Mouse (Mus musculus) midbrain, embryonic 16.5 days (tissue): ENCODE data around the gene Nrip1. TPM values are rescaled to one million over a fixed set of nuclear protein-coding genes. Genes with fewer than 3 reads are reported as not detected.

Source experiments
- ATAC-seq: fragments of 200-750 bp; cut with Nextera tagmentation; 2 replicates; pipeline ENCODE4 v1.8.0; 2017; ENCODE audit warnings: moderate TSS enrichment
- H3K27ac ChIP-seq: fragments of 300-500 bp; sonication (generic); 2 replicates; pipeline ENCODE4 v1.5.1; 2014; ENCODE audit warnings: mild to moderate bottlenecking, low read length, mixed read lengths
- H3K27me3 ChIP-seq: fragments of 300-500 bp; sonication (generic); 2 replicates; pipeline ENCODE4 v1.6.1; 2014; ENCODE audit warnings: low read depth, low read length, mixed read lengths; ENCODE audit not compliant: control insufficient read depth, insufficient read depth
- H3K36me3 ChIP-seq: fragments of 300-500 bp; sonication (generic); 2 replicates; pipeline ENCODE4 v1.6.1; 2014; ENCODE audit warnings: mild to moderate bottlenecking, low read length, moderate library complexity, mixed read lengths; ENCODE audit not compliant: control insufficient read depth, insufficient read depth
- H3K4me1 ChIP-seq: fragments of 300-500 bp; sonication (generic); 2 replicates; pipeline ENCODE4 v1.6.1; 2014; ENCODE audit warnings: mild to moderate bottlenecking, low read length, mixed read lengths; ENCODE audit not compliant: control insufficient read depth, insufficient read depth
- H3K4me2 ChIP-seq: fragments of 300-500 bp; sonication (generic); 2 replicates; pipeline ENCODE4 v1.6.1; 2014; ENCODE audit warnings: mild to moderate bottlenecking, low read length, mixed read lengths
- H3K4me3 ChIP-seq: fragments of 300-500 bp; sonication (generic); 2 replicates; pipeline ENCODE4 v1.5.1; 2014; ENCODE audit warnings: low read depth, mild to moderate bottlenecking, low read length, moderate library complexity, mixed read lengths
- H3K9ac ChIP-seq: fragments of 300-500 bp; sonication (generic); 2 replicates; pipeline ENCODE4 v1.6.1; 2014; ENCODE audit warnings: low read depth, low read length, mixed read lengths
- H3K9me3 ChIP-seq: fragments of 300-500 bp; sonication (generic); replicated peaks from 2 replicates; pipeline ENCODE4 v1.6.1; 2014; ENCODE audit warnings: mild to moderate bottlenecking, low read length, mixed read lengths; ENCODE audit not compliant: control insufficient read depth, poor library complexity, severe bottlenecking
- WGBS: fragments of 180-500 bp; shearing (Covaris S2); extraction: QIAGEN DNeasy Blood & Tissue Kit; methylation state at CpG from one replicate; pipeline ENCODE4 v1.1.7; 2014; 5-methylcytosine and 5-hydroxymethylcytosine counted together
- polyA plus RNA-seq: library from polyadenylated mRNA; unstranded; fragments of >200 nt; fragmentation: Nextera tagmentation; extraction: Ambion mirVana; gene quantifications from 2 replicates; pipeline ENCODE4 v1.2.1, GENCODE M21; 2015

The Nrip1 gene
- polyA plus RNA-seq, 1 experiment from 2014 or later: 31.4 TPM

DNA sequence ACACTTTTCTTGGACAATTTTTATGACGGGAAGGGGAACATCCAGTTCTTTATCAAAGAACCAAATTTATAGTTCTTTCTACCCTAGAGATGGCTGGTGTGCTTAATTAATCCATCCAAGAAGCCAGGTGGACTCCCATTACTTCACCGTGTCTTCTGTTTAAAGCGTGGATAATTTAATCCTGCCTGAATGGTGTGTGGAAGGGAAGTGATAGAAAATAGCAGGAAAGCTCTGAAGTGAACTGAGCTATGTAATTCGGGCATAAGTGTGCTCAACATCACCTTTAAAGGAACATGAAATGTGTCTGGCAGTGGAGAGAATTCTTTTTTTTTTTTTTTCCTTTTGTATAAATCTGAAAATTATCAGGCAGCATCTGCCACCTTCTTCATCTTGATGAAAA lies 12.4 kb upstream of the Nrip1 start:
- 29% methylated on average over 4 of the region's 4 CpGs for WGBS
- H3K9ac ChIP-seq: no peak overlapping the region
- ATAC-seq: no peak
- no peaks in the 10 kb centered on the region for H3K36me3 ChIP-seq
- H3K27me3 ChIP-seq: no peaks in the 10 kb centered on the region
- no peak overlapping the region for H3K4me3 ChIP-seq
- H3K4me2 ChIP-seq: no peak overlapping the region
- H3K4me1 ChIP-seq: no peaks in the 10 kb centered on the region
- H3K27ac ChIP-seq: no peak overlapping the region
- H3K9me3 ChIP-seq: no peaks in the 10 kb centered on the region

DNA sequence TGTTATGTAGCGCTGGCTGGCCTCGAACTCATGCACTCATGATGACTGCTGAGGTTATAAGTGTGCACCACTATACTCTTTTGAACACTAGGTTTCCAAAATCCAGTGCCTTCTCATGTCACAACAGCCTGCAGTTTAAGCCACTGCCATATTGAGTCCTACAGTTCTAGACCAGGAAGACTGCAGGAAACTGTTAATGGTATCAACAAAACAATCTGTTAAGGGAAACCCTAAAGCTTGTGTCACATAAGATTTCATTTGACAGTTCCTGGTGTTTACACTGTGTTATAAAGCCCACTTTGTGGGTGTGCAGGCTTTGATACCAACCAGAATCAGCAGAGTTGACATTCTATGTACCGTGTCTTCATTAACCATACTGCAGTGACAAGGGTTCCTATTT lies 3.6 kb upstream of the Nrip1 start:
- Histone ChIP-seq H3K27ac (no peak overlapping the region), H3K4me1 (peaks cover 3% of the 10 kb centered on the region; the same call in 1 of the 2 replicates), H3K4me3 (no peak overlapping the region), H3K27me3 (no peaks in the 10 kb centered on the region), H3K9me3 (no peaks in the 10 kb centered on the region), H3K36me3 (no peaks in the 10 kb centered on the region), H3K4me2 (no peak overlapping the region), H3K9ac (no peak overlapping the region)
- WGBS: 95% methylated on average over 3 of the region's 3 CpGs
- no peak for ATAC-seq

DNA sequence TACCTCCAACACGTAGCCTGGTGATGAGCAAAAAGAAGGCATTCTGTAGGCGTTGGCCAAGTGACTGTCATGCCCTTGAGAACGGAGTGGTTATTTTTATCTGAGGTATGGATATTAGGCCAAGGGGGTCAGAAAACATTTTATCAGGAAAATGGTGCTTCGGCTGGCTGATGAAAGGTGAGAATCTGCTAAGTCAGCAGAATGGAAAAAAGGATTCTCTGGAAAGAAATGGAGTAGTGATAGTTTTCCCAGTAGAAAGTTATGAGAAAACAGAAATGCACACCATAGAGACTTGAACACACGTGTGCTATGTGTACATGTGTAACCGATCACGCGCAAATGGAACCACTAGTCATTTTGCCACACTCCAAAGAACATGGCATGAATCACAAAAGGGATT lies 3.0 kb upstream of the Nrip1 start:
- Histone ChIP-seq H3K4me1 (peaks cover 4% of the 10 kb centered on the region), H3K4me2 (no peak overlapping the region), H3K4me3 (no peak overlapping the region), H3K9me3 (no peaks in the 10 kb centered on the region), H3K36me3 (no peaks in the 10 kb centered on the region), H3K9ac (no peak overlapping the region), H3K27me3 (no peaks in the 10 kb centered on the region), H3K27ac (no peak overlapping the region)
- ATAC-seq: no peak
- 92% methylated on average over 8 of the region's 8 CpGs for WGBS

DNA sequence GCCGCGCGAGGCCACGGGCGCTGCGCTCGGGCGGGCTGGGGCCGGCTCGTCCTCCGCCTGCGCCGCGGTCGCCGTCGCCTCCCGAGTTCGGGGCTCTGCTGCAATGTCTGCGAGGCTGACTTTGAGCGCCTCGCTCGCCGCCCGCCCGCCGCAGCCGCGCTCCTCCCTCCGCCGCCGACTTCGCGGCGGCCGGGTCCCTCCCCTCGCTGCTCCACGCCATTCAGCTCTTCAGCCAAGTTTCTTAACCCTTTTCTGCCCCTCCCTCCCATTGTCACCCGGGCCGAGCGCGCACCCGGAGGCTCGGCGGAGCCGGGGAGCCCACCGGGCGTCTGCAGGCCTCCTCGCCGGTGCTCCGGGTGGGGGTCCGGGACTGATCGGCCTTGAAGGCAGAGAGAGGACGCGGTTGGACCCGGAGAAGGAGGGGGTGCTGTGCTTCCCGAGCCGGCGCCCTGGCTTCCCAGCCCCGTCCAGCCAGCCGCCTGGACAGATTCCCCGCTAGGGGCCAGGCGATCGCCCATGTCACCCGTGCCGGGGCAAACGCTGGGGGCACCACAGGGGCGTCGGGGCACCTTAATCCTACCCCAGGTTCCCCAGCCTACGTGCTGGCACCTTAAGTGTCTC lies 576 bp downstream of the Nrip1 start:
- H3K4me1 ChIP-seq: peaks cover 24% of the 10 kb centered on the region
- H3K27me3 ChIP-seq: no peaks in the 10 kb centered on the region
- peak overlapping the region; percentile 71 for H3K4me2 ChIP-seq
- H3K9me3 ChIP-seq: no peaks in the 10 kb centered on the region
- peak overlapping the region; percentile 95 for H3K27ac ChIP-seq
- WGBS: under 1% methylated on average over 60 of the region's 70 CpGs
- peak overlapping the region; percentile 82 for H3K9ac ChIP-seq
- peak; percentile 94 for ATAC-seq
- H3K4me3 ChIP-seq: peak overlapping the region; percentile 73
- no peaks in the 10 kb centered on the region for H3K36me3 ChIP-seq

DNA sequence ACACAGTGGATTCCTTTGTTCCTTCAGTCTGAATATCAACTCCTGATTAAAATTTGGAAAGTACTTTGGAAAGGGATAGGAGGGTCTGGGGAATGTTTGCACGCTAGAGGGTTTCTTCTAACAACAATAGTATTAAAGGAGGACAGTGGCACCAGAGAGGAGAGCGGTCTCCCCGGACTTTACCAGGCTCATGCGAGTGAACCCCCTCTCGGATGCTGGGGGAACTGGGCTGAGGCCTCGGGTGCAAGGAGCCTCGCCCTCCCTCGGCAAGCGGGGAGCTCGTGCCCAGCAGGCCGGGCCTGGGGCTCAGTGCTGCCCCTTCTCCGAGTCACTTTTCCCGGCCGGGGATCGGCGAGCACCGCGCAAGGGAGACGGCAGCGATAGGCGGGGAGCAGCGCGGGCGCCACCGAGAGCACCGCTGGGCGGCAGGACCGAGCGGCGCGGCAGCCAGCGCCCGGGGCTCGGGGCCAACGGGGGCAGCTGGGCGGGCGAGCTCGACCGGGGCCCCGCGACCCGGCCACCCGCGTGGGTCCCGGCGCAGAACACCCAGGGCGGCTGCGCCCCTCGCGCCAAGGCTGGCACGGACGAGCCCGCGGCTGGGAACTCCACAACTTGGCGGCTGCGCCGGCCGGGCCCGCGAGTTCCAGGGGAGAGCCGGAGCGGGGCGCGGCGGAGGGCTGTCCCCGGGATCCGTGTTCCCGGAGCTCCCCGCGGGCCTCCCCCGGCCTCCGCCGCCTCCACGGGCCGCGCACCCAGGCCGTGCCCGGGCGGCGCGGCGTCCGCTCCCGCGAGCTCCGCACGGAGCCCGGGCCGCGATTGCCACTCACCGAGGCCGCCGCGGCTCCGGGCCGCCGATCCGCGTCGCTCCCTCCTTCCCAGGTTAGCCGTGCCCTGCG lies 1.3 kb downstream of the Nrip1 start:
- H3K9me3 ChIP-seq: no peaks in the 10 kb centered on the region
- peak; percentile 70 for ATAC-seq

DNA sequence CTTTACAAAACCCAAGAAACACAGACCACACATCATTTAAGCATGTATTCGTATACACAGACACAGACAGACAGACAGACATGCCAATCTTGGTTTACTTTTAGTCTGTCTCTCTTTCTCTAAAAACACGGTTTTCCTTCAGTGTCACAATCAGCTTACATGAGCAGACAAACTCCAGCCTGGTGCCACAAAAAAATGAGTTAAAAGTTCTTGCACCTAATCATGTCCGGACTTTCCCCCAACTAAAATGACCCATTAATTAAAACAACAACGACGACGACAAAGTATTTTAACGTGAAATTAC lies 2.1 kb downstream of the Nrip1 start:
- Histone ChIP-seq H3K27me3 (no peaks in the 10 kb centered on the region), H3K9ac (peak overlapping the region; percentile 82), H3K36me3 (no peaks in the 10 kb centered on the region), H3K4me2 (peak overlapping the region; percentile 71), H3K9me3 (no peaks in the 10 kb centered on the region), H3K4me3 (peak overlapping the region; percentile 73), H3K4me1 (peaks cover 24% of the 10 kb centered on the region), H3K27ac (no peak overlapping the region)
- no peak for ATAC-seq
- WGBS: 5% methylated on average over 7 of the region's 7 CpGs

More for the DNA sequence above, 1.3 kb downstream of the Nrip1 start:
- peak overlapping the region; percentile 71 for H3K4me2 ChIP-seq
- H3K4me3 ChIP-seq: peak overlapping the region; percentile 73
- WGBS: under 1% methylated on average over 73 of the region's 102 CpGs
- H3K27me3 ChIP-seq: no peaks in the 10 kb centered on the region
- peak overlapping the region; percentile 82 for H3K9ac ChIP-seq
- H3K27ac ChIP-seq: peak overlapping the region; percentile 95
- no peaks in the 10 kb centered on the region for H3K36me3 ChIP-seq
- H3K4me1 ChIP-seq: peaks cover 24% of the 10 kb centered on the region

DNA sequence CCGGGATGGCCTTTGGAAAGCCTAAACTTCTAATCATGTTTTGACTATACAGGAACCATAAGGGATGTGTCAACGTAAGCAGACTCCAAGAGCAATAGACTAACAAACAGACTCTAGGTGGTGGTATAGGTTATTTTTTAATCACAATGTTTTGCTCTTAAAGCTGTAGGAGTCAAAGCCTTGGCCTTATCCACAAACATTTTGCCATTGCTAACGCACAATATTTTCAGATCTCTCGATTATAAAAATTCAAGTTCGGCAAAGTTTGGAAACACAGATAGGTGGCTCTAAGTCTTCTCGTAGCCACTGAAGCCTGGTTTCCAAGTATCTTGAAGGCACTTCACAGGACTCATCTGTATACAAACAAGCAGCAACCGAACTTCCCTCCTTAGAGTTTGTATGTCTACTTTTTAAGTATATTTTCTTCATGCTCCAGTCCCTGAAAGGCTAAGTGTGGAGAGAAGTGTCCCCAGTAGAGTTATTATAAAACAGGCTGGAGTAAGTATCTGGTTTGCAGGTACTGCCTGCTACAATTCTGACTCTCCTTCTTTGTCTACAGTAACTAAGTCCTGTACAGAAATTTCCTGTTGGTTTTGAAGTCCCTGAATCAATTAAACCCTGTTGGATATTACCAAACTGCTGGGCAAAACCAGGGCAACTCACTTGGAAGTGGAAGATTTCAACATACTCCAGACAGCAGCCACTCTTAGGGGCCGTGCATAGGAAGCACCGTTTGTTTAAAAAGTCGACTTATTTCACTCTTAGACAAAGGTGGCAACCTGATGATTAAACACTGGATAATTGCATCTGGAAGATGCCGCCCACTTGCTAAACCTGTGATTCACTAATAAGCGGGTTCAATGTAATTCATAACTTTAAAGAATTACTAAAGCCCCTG lies 2.7 kb downstream of the Nrip1 start:
- 34% methylated on average over 12 of the region's 12 CpGs for WGBS
- no peaks in the 10 kb centered on the region for H3K9me3 ChIP-seq
- no peaks in the 10 kb centered on the region for H3K27me3 ChIP-seq
- H3K27ac ChIP-seq: no peak overlapping the region
- H3K4me2 ChIP-seq: peak overlapping the region; percentile 71
- no peak for ATAC-seq
- H3K4me1 ChIP-seq: peaks cover 24% of the 10 kb centered on the region
- no peaks in the 10 kb centered on the region for H3K36me3 ChIP-seq
- no peak overlapping the region; the same call in 1 of the 2 replicates for H3K9ac ChIP-seq
- peak overlapping the region; percentile 73 for H3K4me3 ChIP-seq

DNA sequence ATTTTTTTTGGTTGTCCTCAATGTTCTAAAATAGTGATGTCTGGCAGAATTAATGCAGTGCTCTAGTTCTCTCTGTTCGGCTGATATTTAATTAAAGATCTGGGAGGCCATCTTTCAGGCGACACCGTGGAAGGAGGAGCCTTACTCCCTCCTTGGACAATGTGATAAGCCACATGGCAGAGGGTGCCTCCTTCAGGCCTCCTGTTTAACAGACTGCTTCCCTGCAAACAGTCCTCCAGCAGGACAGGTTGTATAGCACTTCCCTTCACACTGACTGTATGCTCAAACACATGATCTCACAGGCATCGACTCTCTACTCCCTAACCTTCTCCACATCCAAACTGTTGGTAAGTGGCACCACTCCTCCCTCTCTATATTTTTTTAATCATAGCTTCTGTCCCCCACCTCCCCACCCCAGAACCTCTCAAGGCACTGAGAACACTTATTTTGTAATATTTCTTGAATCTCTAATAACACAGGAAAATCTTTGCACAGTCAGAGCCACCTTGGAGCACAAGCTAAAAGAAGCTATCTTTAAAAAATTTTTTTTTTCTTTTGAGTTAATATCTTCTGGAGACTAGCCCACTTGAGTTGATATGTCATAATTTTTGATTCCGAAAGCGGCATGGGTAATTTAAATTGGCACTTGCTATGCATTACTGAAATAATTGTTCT lies 3.4 kb downstream of the Nrip1 start:
- peaks cover 26% of the 10 kb centered on the region for H3K4me1 ChIP-seq
- no peaks in the 10 kb centered on the region for H3K36me3 ChIP-seq
- ATAC-seq: no peak
- 37% methylated on average over 6 of the region's 6 CpGs for WGBS
- H3K27ac ChIP-seq: no peak overlapping the region
- H3K4me3 ChIP-seq: no peak overlapping the region
- H3K27me3 ChIP-seq: no peaks in the 10 kb centered on the region
- H3K9me3 ChIP-seq: no peaks in the 10 kb centered on the region
- peak overlapping the region; percentile 0; the same call in 1 of the 2 replicates for H3K9ac ChIP-seq
- peak overlapping the region; percentile 71 for H3K4me2 ChIP-seq
